Mouse (Mus musculus) lung, embryonic 15.5 days (tissue): ENCODE results near the gene Gm13283. TPM values are rescaled to one million over a fixed set of nuclear protein-coding genes. Genes with fewer than 3 reads are reported as not detected.
"Not testable (repeated sequence)": the region's sequence is repeated elsewhere in the genome, so short reads cannot be mapped to it uniquely, and the experiment has no call there.

Experiments
- ATAC-seq: fragments of 200-750 bp; cut with Nextera tagmentation; 2 replicates; pipeline ENCODE4 v1.8.0; 2017; ENCODE audit warnings: moderate number of reproducible peaks, borderline replicate concordance; ENCODE audit not compliant: low FRiP score, low TSS enrichment; ENCODE audit errors: extremely low read depth
- H3K27ac ChIP-seq: fragments of 300-500 bp; sonication (generic); 2 replicates; pipeline ENCODE4 v1.5.1; 2015; ENCODE audit warnings: moderate library complexity, mild to moderate bottlenecking, inconsistent platforms
- H3K27me3 ChIP-seq: fragments of 300-500 bp; sonication (generic); 2 replicates; pipeline ENCODE4 v1.6.1; 2015; ENCODE audit warnings: inconsistent platforms
- H3K36me3 ChIP-seq: fragments of 300-500 bp; sonication (generic); 2 replicates; pipeline ENCODE4 v1.6.1; 2015; ENCODE audit warnings: inconsistent platforms
- H3K4me1 ChIP-seq: fragments of 300-500 bp; sonication (generic); 2 replicates; pipeline ENCODE4 v1.6.1; 2015; ENCODE audit warnings: inconsistent platforms
- H3K4me2 ChIP-seq: fragments of 300-500 bp; sonication (generic); 2 replicates; pipeline ENCODE4 v1.6.1; 2015; ENCODE audit warnings: inconsistent platforms, mild to moderate bottlenecking, moderate library complexity
- H3K4me3 ChIP-seq: fragments of 300-500 bp; sonication (generic); 2 replicates; pipeline ENCODE4 v1.5.1; 2015; ENCODE audit warnings: mild to moderate bottlenecking, inconsistent platforms
- H3K9ac ChIP-seq: fragments of 300-500 bp; sonication (generic); 2 replicates; pipeline ENCODE4 v1.6.1; 2015; ENCODE audit warnings: inconsistent platforms
- H3K9me3 ChIP-seq: fragments of 300-500 bp; sonication (generic); 2 replicates; pipeline ENCODE4 v1.6.1; 2016; ENCODE audit warnings: inconsistent platforms
- WGBS: fragments of 180-500 bp; shearing (Covaris S2); methylation state at CpG from one replicate; pipeline ENCODE4 v1.1.7; 2015; 5-methylcytosine and 5-hydroxymethylcytosine counted together
- polyA plus RNA-seq: library from polyadenylated mRNA; unstranded; fragments of >200 nt; fragmentation: Nextera tagmentation; extraction: Ambion mirVana; gene quantifications from 2 replicates; pipeline ENCODE4 v1.2.1, GENCODE M21; 2015

Gene Gm13283
- polyA plus RNA-seq, 1 experiment from 2014 or later = 0.21 TPM

DNA sequence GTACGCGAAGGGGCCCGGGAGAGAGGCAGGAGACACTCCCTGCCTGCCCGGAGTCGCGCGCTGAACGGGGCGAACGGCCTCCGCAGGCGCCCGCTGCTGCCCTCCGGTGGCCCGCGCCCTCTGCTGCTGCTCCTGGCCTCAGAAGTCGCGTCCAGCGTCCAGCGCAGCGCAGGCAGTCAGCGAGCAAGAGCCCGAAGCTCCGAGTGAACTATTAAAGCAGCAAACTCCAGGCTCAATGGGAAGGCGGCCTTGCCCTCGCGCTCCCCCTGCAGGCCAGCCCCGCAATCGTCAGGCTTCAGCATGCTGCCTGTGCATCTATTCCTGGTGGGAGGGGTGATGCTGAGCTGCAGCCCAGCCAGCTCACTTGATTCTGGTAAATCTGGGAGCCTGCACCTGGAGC, 43.0 kb downstream of the Gm13283 start, which contains the start of gene Gm13287:
Gene Gm13287 (plus strand): TSS at position 301 of the 400 bp plus-strand sequence.
- H3K27me3 ChIP-seq, H3K4me3 ChIP-seq, H3K4me1 ChIP-seq, H3K36me3 ChIP-seq, H3K9me3 ChIP-seq, ATAC-seq, H3K9ac ChIP-seq, H3K27ac ChIP-seq: not testable (repeated sequence)
- no CpG with 5 or more reads among the region's 29 CpGs for WGBS
- H3K4me2 ChIP-seq = peak within 1 kb of the TSS; percentile 29; the same call in 1 of the 2 replicates

DNA sequence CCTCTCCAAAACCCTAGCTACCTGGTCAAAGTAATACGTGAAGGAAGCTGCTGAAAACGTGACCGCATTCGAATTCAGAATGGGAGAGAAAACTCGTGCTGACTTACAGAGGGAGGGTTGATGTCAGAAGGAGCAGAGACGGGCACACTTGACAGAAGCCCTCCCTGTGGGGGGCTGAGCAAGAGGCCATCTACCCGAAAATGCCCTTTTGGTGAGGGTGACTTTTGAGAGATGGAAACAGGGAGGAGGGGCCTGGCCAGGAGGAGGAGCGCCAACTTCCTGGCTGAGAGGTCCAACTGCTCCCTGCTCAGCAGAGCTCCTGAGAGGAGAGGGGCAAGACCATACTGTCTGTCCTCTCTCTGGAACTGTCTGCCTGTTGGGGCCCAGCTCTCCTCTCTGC, 45.3 kb downstream of the Gm13283 start, which contains the start of gene Gm13288:
Gene Gm13288 (plus strand): TSS at position 301 of the 400 bp plus-strand sequence.
- not testable (repeated sequence) for H3K4me1 ChIP-seq
- H3K4me3 ChIP-seq = peak within 1 kb of the TSS; percentile 25; the same call in 1 of the 2 replicates

DNA sequence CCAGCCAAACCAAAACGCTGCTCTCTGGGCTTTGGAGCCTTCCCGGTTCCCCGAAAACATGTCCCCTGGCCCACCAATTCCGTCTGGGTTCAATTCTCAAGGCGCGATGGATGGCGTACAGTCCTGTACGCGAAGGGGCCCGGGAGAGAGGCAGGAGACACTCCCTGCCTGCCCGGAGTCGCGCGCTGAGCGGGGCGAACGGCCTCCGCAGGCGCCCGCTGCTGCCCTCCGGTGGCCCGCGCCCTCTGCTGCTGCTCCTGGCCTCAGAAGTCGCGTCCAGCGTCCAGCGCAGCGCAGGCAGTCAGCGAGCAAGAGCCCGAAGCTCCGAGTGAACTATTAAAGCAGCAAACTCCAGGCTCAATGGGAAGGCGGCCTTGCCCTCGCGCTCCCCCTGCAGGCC, 45.8 kb downstream of the Gm13283 start:
- H3K27ac ChIP-seq = 0 out of 2 replicates have a peak overlapping the region, but pooled peaks have one; percentile 63
- not testable (repeated sequence) for H3K9me3 ChIP-seq, H3K4me1 ChIP-seq, H3K27me3 ChIP-seq, H3K36me3 ChIP-seq, H3K9ac ChIP-seq, ATAC-seq
- H3K4me2 ChIP-seq = peak overlapping the region; percentile 38
- whole genome bisulfite sequencing = 0% methylated on average over 12 of the region's 34 CpGs
- H3K4me3 ChIP-seq = peak overlapping the region; percentile 25; the same call in 1 of the 2 replicates

More for the DNA sequence above, 45.3 kb downstream of the Gm13283 start, which contains the start of gene Gm13288:
- H3K36me3 ChIP-seq, ATAC-seq, H3K9ac ChIP-seq, H3K9me3 ChIP-seq, H3K27me3 ChIP-seq: not testable (repeated sequence)
- WGBS = no CpG with 5 or more reads among the region's 8 CpGs
- Histone ChIP-seq H3K4me2 (peak within 1 kb of the TSS; percentile 38), H3K27ac (0 out of 2 replicates have a peak within 1 kb of the TSS, but pooled peaks have one; percentile 63)

Other genes with a start within 250 kb of the Gm13283 start
- not detected in 2 replicates for gene Ifnb1, start 237.3 kb upstream of the Gm13283 start, polyA plus RNA-seq
- gene Ifna15, start 201.9 kb upstream of the Gm13283 start, polyA plus RNA-seq = not detected in 2 replicates
- gene Ifna14, start 188.3 kb upstream of the Gm13283 start, polyA plus RNA-seq = not detected in 2 replicates
- not detected in 2 replicates for gene Ifna9, start 167.7 kb upstream of the Gm13283 start, polyA plus RNA-seq
- not detected in 2 replicates for gene Ifna12, start 156.7 kb upstream of the Gm13283 start, polyA plus RNA-seq
- gene C87499, start 125.7 kb upstream of the Gm13283 start, polyA plus RNA-seq = not detected in 2 replicates
- gene Ifna13, start 115.7 kb upstream of the Gm13283 start, polyA plus RNA-seq = not detected in 2 replicates
- not detected in 2 replicates for gene Ifna16, start 83.2 kb upstream of the Gm13283 start, polyA plus RNA-seq
- not detected in 2 replicates for gene Ifna2, start 76.2 kb upstream of the Gm13283 start, polyA plus RNA-seq
- not detected in 2 replicates for gene Ifnab, start 68.8 kb upstream of the Gm13283 start, polyA plus RNA-seq
- gene Gm26566, start 38.3 kb upstream of the Gm13283 start, polyA plus RNA-seq = 1.1 and 1.7 TPM in 2 replicates
- 93.3 and 96.3 TPM in 2 replicates for gene Klhl9, start 37.7 kb upstream of the Gm13283 start, polyA plus RNA-seq
- gene Gm13271, start 5.3 kb upstream of the Gm13283 start, polyA plus RNA-seq = not detected in 2 replicates
- gene Gm13290, start 13.7 kb downstream of the Gm13283 start, polyA plus RNA-seq = 0.22 and 0.74 TPM in 2 replicates
- gene Gm13289, start 16.8 kb downstream of the Gm13283 start, polyA plus RNA-seq = not detected in 2 replicates
- 0.39 TPM in 1 of 2 replicates, not detected in the other for gene Gm13272, start 19.7 kb downstream of the Gm13283 start, polyA plus RNA-seq
- 0.66 TPM in 1 of 2 replicates, not detected in the other for gene Ifnz, start 22.0 kb downstream of the Gm13283 start, polyA plus RNA-seq
- not detected in 2 replicates for gene Gm13276, start 25.6 kb downstream of the Gm13283 start, polyA plus RNA-seq
- gene Gm13277, start 28.5 kb downstream of the Gm13283 start, polyA plus RNA-seq = not detected in 2 replicates
- gene Gm13278, start 31.4 kb downstream of the Gm13283 start, polyA plus RNA-seq = not detected in 2 replicates
- not detected in 2 replicates for gene Gm13275, start 34.4 kb downstream of the Gm13283 start, polyA plus RNA-seq
- not detected in 2 replicates for gene Gm13279, start 37.3 kb downstream of the Gm13283 start, polyA plus RNA-seq
- gene Gm13285, start 39.5 kb downstream of the Gm13283 start, polyA plus RNA-seq = 1.5 and 1.7 TPM in 2 replicates
- not detected in 2 replicates for gene Gm13287, start 43.1 kb downstream of the Gm13283 start, polyA plus RNA-seq
- 0.11 TPM in 1 of 2 replicates, not detected in the other for gene Gm13288, start 45.4 kb downstream of the Gm13283 start, polyA plus RNA-seq
- not detected in 2 replicates for gene Ifna7, start 56.1 kb downstream of the Gm13283 start, polyA plus RNA-seq
- gene Ifna11, start 59.8 kb downstream of the Gm13283 start, polyA plus RNA-seq = not detected in 2 replicates
- not detected in 2 replicates for gene Ifna6, start 67.3 kb downstream of the Gm13283 start, polyA plus RNA-seq
- not detected in 2 replicates for gene Ifna5, start 75.4 kb downstream of the Gm13283 start, polyA plus RNA-seq
- gene Ifna4, start 81.7 kb downstream of the Gm13283 start, polyA plus RNA-seq = not detected in 2 replicates
- not detected in 2 replicates for gene Ifna1, start 90.0 kb downstream of the Gm13283 start, polyA plus RNA-seq
- not detected in 2 replicates for gene Ifne, start 120.1 kb downstream of the Gm13283 start, polyA plus RNA-seq